Mouse (Mus musculus) embryo, embryonic 11.5 days (tissue): ENCODE measurements around the gene a.
A peak's percentile ranks its signal among the peaks of the same experiment; 100 is the strongest.
"Not testable (repeated sequence)": the region's sequence is repeated elsewhere in the genome, so short reads cannot be mapped to it uniquely, and the experiment has no call there.

Source experiments
- DNase-seq: peaks from one replicate; pipeline ENCODE4 v3.0.0-alpha.2; 2012; ENCODE audit warnings: low read depth, low spot score

a gene

DNA sequence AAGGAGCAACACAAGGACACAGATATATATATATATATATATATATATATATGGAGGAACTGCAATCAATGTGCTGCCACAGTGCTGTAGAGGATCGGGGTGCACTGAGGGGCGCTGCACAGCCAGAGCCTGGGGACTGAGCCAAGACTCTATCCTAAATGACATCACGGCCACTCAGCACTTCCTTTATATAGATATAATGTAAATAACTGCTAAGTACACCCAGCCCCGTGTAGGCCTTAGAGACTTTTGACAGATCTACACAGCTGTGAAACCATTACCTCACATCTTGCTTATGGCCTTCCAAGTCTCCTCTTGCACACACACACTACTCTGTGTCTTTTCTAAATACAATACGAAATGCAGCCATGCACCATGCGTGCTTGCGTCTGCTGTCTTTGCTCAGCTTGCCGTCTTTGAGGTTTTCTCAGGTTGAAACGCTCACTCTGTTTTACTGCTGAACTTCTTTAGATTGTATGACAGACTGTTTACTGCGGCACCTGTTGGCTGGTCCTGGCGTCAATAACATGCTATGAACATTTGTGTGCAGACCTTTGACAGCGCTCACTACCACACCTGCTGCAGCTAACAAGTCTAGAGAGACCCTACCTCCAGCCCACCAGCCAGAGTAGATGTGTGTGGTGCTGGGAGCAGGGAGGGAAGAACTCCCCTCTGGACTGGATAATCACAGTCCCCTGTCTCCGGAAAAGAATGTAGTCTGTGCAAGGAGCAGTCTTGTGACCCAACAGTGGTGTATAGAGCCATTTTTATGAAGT, 126.9 kb downstream of the a start:
- DNase-seq = no peak

DNA sequence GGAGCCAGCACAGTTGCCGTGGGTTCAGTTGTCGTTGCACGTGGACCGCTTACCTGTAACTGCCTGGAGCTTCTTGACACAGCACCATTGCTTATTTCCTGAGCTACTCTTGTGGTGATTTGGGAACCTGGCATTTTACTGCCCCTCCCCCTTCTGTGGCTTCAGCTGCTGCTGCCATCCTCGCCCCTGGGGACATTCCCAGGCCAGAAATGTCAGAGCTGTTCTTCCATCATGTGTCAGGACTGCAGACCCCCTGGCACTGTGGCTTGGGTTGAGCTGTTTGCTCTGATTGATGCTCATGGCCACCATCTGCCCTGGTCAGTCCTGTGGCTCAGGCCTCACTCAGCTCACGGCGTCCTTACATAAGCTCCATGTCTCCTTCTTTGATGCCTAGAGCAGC, 129.7 kb downstream of the a start:
- DNase-seq = no peak

DNA sequence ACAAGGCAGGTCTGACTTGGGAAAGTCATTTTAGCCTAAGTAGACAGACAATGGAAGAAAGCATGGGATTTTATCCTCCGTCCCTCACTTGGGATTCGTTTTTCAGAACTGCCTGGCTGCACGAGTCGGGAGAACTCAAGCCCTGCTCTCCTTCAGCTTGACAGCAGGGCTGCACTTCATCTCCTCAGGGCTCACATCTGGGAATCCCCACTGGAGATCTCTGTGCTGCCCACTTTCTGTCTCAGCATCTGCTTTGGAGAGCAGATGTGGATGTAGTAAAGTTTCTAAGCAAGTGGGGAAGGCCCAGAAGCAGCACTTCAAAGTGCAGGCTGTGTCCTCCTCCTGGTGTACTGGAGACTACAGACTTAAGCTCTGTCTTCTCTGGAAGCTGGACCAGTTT, 130.9 kb downstream of the a start:
- not testable (repeated sequence) for DNase-seq

DNA sequence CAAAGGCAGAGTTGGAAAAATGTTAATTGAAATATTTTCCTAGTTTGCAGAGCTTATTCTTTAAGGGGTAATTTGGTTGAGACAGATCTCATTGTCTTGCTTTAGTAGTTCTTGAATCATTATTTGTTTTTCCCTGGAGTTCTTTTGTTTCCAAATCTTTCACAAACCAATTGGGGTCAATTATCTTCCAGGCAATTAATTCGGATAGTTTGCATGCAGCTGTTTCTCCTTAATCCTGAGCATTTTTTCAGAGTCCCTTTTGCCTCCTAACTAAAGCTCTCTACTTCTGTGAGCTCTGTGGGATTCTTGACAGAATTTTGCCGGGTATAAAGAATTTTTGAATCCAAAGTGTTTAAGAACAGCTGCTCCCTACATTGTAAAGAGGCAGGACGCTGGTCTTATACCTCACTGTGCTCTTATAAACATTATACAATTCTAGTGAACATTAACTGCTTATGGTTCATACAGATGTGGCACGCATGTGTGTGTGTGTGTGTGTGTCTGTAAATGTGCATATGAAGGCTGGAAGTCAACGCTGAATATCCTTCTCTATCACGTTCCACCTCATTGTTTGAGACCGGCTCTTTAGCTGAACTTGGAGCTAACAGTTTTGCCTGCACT, 134.3 kb downstream of the a start:
- no peak for DNase-seq

DNA sequence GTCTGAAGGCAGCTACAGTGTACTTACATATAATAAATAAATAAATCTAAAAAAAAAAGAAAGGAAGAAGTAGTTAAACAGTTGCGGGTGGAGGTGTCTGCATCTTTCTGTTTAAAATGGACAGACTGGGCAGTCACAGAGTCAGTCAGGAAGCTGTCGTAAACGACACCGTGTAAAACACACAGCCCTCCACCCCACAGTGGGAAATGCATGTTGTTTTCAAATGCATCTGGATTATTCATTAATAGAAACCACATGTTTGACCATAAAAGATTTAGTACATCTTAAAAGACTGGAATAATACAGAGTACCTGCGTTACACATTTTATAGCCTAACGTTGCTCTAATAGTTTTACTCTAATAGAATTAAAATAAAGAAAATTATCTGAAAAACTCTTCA, 135.6 kb downstream of the a start:
- DNase-seq = no peak

DNA sequence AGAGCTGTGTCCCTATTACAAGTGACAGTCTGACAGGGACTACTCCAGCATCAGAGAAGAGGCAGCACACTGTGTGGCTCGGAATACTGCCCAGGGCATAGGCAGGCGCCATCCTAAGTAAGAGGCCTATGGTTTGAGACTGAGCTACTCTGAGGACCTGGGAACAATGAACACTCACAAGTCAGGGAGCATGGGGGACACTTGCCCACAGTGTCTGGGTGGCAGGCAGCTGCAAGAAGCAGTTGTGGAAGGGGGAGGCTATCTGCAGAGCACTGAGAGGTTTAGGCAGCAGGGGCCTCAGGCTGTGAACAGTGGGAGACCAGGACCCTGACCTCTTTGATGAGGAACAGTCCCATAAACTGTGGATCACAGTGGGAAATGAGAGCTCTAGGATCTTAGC, 137.1 kb downstream of the a start:
- DNase-seq = no peak

DNA sequence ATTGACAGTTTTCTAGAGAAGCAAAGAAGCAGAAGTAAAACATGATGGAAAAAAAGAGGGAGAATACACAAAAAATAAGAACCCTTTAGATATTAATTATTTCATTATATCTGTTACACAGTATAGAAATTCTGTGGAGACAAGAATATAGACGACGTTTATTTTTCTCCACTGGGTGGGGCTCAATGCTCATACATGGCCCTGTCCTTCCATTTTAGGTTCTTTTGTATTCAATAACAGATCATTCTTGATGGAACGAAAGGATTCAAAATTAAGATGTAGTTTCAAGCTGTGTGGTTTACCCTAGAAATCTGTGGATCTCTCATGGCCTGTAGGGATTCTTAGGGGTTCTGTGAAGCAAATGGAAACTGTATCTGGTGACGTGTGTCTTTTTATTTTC, 142.7 kb downstream of the a start:
- no peak for DNase-seq

DNA sequence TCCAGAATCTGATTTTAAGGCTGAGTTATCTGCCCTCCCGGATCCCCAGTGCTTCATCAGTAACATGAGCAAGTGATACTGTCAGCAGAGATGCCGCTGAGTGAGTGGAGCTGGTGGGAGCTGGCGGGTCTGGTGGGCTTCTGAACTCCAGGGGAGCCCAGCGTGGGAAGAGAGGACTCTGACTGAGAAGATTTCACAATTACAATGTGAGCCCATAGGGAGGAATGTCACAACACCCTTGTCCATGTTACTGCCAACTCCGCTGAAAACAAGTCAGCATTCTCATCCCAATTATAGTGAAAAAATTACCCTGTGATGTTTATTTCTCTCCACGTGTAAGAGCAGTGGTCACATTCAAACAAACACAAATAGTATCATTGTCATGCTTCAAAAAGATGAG, 144.9 kb downstream of the a start:
- no peak for DNase-seq

DNA sequence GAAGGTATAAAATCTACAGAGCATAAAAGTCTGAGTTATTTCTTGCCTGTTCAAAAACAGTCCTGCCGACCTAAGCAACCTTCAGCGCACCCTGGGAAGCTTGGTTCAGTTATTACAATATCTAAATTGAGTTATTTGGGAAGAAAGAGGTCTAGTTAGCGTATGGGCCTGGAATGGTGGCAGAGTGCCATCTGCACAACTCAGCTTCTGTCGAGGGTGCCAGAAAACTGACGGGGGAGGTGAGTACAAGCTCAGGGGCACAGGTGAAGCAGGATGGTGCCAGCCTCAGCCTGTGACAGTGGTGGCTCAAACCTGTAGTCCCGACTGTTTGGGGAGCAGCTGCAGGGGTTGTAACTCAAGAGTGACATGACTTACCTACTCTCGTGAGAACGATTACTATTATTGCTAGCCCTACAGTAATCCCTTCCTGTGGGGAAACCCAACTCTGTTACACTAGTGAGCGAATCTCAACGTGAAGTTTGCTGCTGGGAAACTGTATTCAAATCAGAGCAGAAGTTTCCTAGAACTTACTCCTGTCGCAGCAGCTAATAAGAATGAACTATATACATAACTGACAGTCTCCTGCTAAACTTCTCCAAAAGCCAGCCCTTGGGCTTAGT, 145.4 kb downstream of the a start:
- no peak for DNase-seq

DNA sequence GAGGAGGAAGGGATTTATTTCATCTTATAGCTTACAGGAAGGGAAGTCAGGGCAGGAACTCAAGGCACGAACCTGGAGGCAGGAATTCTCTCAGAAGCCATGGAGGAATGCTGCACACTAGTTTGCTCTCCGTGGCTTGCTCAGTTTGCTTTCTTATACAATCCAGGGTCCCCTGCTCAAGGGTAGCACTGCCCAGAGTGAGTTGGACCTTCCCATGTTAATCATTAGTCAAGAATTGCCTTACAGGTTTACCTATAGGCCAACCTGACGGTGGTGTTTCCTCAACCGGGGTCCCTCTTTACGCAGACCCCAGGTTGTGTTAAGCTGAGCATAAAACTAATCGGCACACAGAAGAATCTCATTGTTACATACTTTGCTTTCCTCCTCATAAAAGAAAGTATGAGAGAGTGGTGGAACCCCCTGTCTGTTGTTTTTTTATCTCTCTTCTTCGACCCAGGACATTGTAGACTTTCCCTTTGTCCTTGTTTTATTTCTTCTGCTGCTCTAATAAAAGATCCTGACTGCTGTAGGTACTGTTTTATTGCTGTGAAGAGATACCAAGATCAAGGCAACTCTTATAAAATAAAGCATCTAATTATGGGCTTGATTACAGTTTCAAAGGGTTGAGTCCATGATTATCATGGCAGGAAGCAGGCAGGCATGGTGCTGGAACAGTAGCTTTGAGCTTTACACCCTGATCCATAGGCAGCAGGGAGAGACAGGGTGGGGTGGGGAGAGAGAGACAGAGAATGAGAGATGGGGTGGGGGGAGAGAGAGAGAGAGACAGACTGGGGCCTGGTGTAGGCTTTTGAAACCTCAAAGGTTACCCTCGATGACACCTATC, 146.6 kb downstream of the a start:
- DNase-seq = no peak

DNA sequence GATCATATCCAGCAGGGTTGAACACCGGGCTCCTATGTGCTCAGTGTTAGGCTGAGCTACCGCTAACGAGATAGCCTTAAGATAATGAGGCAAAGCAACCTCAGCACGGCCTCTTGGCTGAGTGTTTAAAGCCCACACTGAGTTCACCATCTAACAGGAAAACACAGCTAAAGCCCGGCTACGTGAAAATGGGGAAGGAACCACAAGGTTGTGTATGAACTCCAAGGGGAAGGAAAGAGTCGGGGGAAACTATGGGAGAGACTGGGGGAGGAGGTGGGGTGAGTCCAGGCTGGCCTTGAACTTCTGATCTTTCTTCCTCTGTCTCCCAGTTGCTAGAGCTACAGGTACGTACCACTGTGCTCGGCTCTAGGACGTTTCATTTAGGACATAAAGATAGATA, 150.8 kb downstream of the a start:
- no peak for DNase-seq

DNA sequence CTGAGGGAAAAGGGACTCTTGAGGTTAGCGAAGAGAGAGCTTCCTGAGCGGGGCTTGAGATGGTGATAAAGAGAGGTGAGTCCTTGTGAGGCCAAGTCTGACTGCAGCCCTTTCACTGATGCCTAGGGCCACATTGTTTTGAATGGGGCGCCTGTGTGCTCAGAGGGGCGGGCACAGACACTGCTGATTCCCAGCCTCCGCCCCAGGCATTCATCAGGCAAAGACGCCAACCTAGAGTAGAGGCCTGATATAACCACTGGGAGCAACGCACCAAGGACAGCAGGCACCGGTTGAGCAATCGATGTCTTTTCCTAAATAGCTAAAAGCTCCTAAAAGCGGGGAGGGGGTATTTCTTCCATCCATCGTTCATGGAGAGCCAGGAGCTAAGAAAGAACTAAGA, 151.3 kb downstream of the a start:
- DNase-seq = no peak

DNA sequence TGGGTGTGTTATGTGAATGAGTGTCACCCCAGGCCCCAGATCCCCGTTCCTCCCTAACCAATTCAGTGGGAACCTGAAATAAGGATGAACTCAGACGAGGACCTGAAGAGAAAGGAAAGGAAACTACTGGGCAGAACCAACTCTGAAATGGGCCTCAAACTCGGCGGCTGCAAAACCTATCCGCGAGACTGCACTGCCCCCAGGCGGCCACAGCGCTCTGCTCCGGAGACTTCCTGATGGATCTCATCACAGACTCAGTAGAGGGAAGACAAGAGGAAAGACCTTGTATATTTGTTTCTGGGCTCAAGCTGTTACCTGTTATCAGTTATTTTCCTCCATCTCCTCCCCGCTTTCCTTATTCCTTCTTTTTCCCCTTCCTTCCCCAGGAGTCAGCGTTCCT, 151.9 kb downstream of the a start:
- peak; percentile 54 for DNase-seq

DNA sequence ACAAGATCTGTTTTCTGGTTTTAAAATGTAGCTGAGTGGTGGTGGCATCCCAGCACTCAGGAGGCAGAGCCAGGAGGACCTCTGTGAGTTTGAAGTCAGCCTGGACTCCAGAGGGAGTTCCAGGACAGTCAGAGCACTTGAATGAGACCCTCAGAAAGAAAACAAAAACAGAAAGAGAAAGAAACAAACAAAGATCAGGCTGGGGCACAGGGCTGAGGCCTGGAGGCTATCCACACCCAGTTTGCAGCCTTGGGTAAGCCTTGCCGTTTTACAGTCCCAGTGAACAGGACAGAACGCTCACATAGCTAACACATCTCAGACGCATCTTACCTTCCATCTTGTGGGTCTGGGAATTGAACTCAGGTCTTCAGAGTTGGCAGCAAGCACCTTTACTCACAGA, 155.7 kb downstream of the a start:
- DNase-seq = no peak

DNA sequence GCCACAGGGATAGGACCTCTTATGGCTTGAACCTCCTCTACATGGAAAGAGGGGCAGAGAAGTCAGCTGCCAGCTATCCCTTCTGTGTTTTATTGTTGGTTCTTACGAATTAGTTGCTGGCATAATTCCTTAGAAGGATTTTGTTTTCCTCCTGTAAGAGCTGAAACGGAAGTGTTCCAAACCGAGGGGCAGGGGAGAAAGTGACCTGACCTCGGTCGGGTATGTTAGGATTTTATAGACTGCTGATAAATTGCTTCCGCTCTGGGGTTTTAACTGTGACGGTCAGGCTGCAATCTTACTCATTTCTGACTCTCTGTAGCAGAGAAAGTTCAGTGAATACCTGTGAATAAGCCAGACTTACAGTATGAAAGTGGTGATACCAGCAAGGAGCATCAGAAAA, 158.2 kb downstream of the a start:
- DNase-seq = no peak

DNA sequence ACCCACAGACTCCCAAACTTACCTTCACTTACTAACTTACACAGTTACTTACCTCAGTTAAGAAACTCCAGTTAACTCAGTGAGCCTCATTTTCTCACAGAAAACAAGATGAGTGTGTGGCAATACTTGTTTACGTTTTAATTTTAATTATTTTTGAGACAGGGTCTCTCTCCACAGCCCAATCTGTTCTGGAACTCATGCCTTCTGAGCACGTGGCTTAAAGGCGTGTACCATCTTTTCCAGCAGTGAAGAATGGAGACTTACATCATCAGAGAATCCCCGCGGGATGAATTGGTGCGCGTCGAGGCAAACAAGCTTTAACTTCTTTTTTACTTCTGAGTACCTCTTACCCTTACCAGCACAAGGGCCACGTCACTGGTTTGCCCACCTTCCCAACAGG, 158.7 kb downstream of the a start:
- DNase-seq = no peak

DNA sequence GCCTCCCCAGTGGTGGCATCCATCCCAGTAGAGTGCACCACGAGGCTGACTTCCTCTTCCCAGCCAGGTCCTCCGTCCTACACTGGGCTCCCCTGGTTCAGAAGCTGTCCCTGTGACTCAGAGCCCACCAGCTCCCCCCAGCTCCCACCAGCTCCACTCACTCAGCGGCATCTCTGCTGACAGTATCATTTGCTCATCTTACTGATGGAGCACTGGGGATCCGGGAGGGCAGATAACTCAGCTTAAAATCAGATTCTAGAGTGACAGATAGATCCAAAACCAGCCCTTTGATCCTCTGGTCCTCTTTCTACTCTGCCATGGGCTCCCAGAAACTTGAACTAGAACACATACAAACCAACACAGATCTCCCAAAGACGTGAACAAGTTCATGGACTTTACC, 159.4 kb downstream of the a start:
- DNase-seq = no peak

DNA sequence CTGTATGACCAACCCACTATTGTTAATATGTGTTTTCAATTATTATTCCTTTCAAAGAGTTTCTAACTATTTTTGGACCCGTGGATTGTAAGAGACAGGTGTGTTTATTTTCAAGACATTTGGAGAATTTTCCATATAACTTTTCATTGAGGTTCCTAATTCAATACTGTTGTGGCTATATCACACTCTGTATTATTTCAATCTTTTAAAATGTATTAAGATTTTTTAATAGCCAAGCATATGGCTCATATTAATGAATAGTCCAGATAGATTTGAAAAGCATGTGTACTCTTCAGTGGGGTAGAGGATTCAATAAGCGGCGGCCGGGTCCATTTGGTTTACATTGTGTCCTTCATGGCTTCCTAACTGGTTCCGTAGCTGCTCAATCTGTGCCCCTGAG, 168.3 kb downstream of the a start:
- DNase-seq = no peak

DNA sequence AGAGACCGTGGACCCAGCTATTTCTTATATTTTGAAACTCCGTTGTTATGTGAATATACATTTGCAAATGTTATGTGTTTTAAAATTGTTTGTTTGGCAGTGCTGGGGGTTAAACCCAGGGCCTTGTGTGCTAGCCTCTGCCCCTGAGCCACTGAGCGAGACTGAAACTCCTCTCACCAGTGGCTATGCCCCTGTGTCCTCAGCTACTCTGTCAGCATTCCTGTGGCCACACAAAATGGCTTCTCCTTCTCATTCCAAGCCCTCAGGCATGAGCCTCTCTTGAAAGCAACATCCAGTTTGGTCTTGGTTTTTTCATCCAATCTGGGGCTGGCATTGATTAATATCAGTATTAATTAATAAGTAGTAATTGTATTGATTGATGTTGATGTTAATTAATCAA, 168.7 kb downstream of the a start:
- no peak for DNase-seq

DNA sequence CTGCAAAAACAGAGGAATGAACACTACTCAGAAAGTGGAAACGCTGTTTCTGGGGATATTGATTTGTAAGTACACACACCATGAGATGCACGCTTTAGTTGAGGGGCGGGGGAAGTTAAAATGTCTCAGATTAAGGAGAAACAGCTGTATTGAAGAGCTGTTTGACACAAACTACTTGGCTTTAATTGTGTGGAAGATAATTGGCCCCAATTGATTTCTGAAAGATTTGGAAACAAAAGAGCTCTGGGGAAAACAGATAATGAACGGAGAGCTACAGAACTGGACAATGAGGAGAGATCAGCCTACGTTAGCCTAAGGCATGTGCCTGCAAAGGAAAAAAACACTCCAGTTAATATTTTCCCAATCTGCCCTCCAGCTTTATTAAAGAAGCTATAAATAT, 172.0 kb downstream of the a start:
- DNase-seq = no peak

DNA sequence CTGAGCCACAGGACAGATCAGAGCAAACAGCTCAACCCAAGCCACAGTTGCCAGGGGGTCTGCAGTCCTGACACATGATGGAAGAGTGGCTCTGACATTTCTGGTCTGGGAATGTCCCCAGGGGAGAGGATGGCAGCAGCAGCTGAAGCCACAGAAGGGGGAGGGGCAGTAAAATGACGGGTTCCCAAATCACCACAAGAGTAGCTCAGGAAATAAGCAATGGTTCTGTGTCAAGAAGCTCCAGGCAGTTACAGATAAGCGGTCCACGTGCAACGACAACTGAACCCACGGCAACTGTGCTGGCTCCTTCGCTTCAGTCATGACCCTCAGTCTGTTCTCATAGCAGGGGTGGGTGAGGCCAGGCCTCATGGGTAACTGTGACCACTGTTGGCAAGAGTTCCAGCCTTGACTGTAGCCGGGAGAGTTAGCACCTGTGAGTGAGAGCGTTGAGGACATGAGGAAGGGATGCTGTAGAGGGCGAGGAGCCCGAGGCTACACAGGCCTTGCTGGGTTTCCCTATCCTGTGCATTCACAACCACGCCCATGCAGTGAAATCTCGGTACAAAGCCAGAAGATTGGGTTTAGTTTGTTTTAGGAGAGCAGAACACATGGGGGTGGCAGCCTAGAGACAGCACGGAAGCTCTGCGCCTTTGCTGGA, 178.7 kb downstream of the a start:
- DNase-seq = not testable (repeated sequence)
